Mouse (Mus musculus) granulocyte monocyte progenitor cell, adult 5-6 weeks (primary cell): ENCODE measurements around the gene Tcaf2. TPM values are rescaled to one million over a fixed set of nuclear protein-coding genes. Genes with fewer than 3 reads are reported as not detected.
A peak's percentile ranks its signal among the peaks of the same experiment; 100 is the strongest.

Source experiments
- ATAC-seq: replicated peaks from 2 replicates; pipeline ENCODE4 v1.8.0; 2016; ENCODE audit warnings: mild to moderate bottlenecking, moderate TSS enrichment, inconsistent platforms; ENCODE audit not compliant: poor library complexity, severe bottlenecking
- total RNA-seq, 2 experiments: library from RNA; stranded (forward) in 1 of 2; stranded (reverse) in 1 of 2; fragments of 200-712, 200-1000 nt in 1 of 2; fragments of >200 nt in 1 of 2; fragmentation: Nextera tagmentation in 1 of 2; gene quantifications; 2 replicates each; pipeline ENCODE4 v1.2.3; 2014 to 2017

Tcaf2 gene
- total RNA-seq (2014; fragmentation: Nextera tagmentation) (not detected in 2 replicates), total RNA-seq (2017) (0.22 TPM in 1 of 2 replicates, not detected in the other)

- ATAC-seq, result peak; percentile 96
Measured at GRCm38 (mm10) chr6:42644912-42645549, at the start of gene Tcaf2. Gene Tcaf2 (minus strand): TSS chr6:42645254.

GRCm38 (mm10) chr6:42692517-42693190 is 47.6 kb upstream of the Tcaf2 start:
- ATAC-seq, result peak; percentile 90

- ATAC-seq, result peak; percentile 77
Measured at GRCm38 (mm10) chr6:42692154-42692516, 47.1 kb upstream of the Tcaf2 start.

- ATAC-seq, result no peak
Measured at GRCm38 (mm10) chr6:42689761-42690160, 44.7 kb upstream of the Tcaf2 start.

GRCm38 (mm10) chr6:42687907-42688306 is 42.9 kb upstream of the Tcaf2 start:
- ATAC-seq, result no peak

- no peak for ATAC-seq
Measured at GRCm38 (mm10) chr6:42680077-42680476, 35.0 kb upstream of the Tcaf2 start.

GRCm38 (mm10) chr6:42676011-42676410 is 31.0 kb upstream of the Tcaf2 start:
- no peak for ATAC-seq

GRCm38 (mm10) chr6:42671767-42672166 is 26.7 kb upstream of the Tcaf2 start:
- no peak for ATAC-seq

- ATAC-seq, result no peak
Measured at GRCm38 (mm10) chr6:42667722-42668121, 22.7 kb upstream of the Tcaf2 start.

- ATAC-seq, result no peak
Measured at GRCm38 (mm10) chr6:42661739-42662138, 16.7 kb upstream of the Tcaf2 start.

GRCm38 (mm10) chr6:42634393-42634792 is 10.7 kb downstream of the Tcaf2 start:
- ATAC-seq, result peak; percentile 59; the same call in 1 of the 2 replicates

GRCm38 (mm10) chr6:42631395-42631794 is 13.7 kb downstream of the Tcaf2 start:
- ATAC-seq, result no peak

- ATAC-seq, result no peak
Measured at GRCm38 (mm10) chr6:42616904-42617303, 28.1 kb downstream of the Tcaf2 start.

GRCm38 (mm10) chr6:42612218-42612617 is 32.8 kb downstream of the Tcaf2 start:
- ATAC-seq, result peak; percentile 70; the same call in 1 of the 2 replicates

- no peak for ATAC-seq
Measured at GRCm38 (mm10) chr6:42610954-42611522, 34.0 kb downstream of the Tcaf2 start.

GRCm38 (mm10) chr6:42597592-42597991 is 47.5 kb downstream of the Tcaf2 start, which contains the start of gene Tcaf3:
Gene Tcaf3 (minus strand): TSS chr6:42597692.
- no peak for ATAC-seq

GRCm38 (mm10) chr6:42593138-42593882 is 51.7 kb downstream of the Tcaf2 start:
- no peak for ATAC-seq

- ATAC-seq, result no peak
Measured at GRCm38 (mm10) chr6:42586569-42586968, 58.5 kb downstream of the Tcaf2 start.

GRCm38 (mm10) chr6:42583488-42583872 is 61.6 kb downstream of the Tcaf2 start:
- peak; percentile 81 for ATAC-seq

GRCm38 (mm10) chr6:42582741-42583487 is 62.1 kb downstream of the Tcaf2 start:
- no peak for ATAC-seq
